Mouse (Mus musculus): ENCODE results near the gene Glis3. TPM values are rescaled to one million over a fixed set of nuclear protein-coding genes. Genes with fewer than 3 reads are reported as not detected.

Gene Glis3
- total and polyA plus RNA-seq, 3 experiments = not detected

DNA sequence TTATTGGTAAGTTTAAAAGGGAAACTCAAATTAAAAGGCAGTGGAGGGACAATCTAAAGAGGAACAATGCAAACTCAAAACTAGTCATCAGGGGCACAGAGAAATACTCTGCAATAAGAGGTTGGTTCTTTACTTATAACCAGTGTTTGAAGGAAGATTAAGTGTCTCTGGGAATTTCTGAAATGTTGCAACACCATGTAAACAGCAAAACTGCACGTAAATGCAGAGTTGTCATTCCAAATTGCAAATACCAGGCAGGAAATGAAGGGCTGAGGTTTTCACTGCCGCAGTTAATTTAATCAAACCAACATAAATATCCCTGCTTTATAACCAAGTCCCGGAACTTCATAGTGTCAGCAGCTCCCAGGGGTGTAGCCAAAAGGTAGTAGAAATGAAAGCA is 342.3 kb downstream of the Glis3 start:
- no peaks in the 10 kb centered on the region for H3K79me2 ChIP-seq (ENCODE audit: control insufficient read depth, insufficient read depth, low read length, poor library complexity)
- no peaks in the 10 kb centered on the region for H3K36me3 ChIP-seq (ENCODE audit: control insufficient read depth in 1 of 2, insufficient read depth in 2 of 2, low read length in 2 of 2)
- TF ChIP-seq CTCF (IDR thresholded peaks at IDR 0.05 in 2 of 3, conservative IDR thresholded peaks at IDR 0.05 in 1 of 3; ENCODE audit: control insufficient read depth in 1 of 3, insufficient read depth in 1 of 3, low read depth in 2 of 3, low read length in 3 of 3, poor library complexity in 1 of 3, severe bottlenecking in 1 of 3) = no peak
- TF ChIP-seq MYC (IDR thresholded peaks at IDR 0.05; ENCODE audit: low read depth, low read length) = no peak
- no peak for TF ChIP-seq ZNF384 (IDR thresholded peaks at IDR 0.05; ENCODE audit: low read depth, low read length)
- TF ChIP-seq ZKSCAN1 (IDR thresholded peaks at IDR 0.05; ENCODE audit: low read depth, low read length) = no peak
- no peak for TF ChIP-seq RCOR1 (IDR thresholded peaks at IDR 0.05; ENCODE audit: low read depth, low read length)
- TF ChIP-seq MXI1 (IDR thresholded peaks at IDR 0.05; ENCODE audit: low read depth, low read length) = no peak
- no peak for TF ChIP-seq TAL1 (IDR thresholded peaks at IDR 0.05; ENCODE audit: low read length)
- TF ChIP-seq NELFE (IDR thresholded peaks at IDR 0.05; ENCODE audit: low read depth, low read length) = no peak
- no peak for TF ChIP-seq ELF1 (IDR thresholded peaks at IDR 0.05; ENCODE audit: low read depth, low read length)
- no peak for TF ChIP-seq CHD1 (IDR thresholded peaks at IDR 0.05; ENCODE audit: low read depth, low read length)
- no peak for TF ChIP-seq MAZ (IDR thresholded peaks at IDR 0.05; ENCODE audit: low read depth, low read length)
- TF ChIP-seq SIN3A (IDR thresholded peaks at IDR 0.05; ENCODE audit: low read length) = no peak
- no peak for TF ChIP-seq SMC3 (IDR thresholded peaks at IDR 0.05; ENCODE audit: low read depth, low read length)
- no peak for TF ChIP-seq KAT2A (conservative IDR thresholded peaks at IDR 0.05; ENCODE audit: low read depth, low read length)
- no peaks in the 10 kb centered on the region for H3K9me3 ChIP-seq (replicated peaks; ENCODE audit: insufficient read depth, low read length)
- no peak for DNase-seq (ENCODE audit: low read depth, low spot score)
- H3K27me3 ChIP-seq (ENCODE audit: control insufficient read depth in 1 of 2, insufficient read depth in 2 of 2, low read length in 2 of 2) = no peaks in the 10 kb centered on the region
- no peaks in the 10 kb centered on the region for H3K4me1 ChIP-seq (ENCODE audit: control insufficient read depth in 1 of 2, insufficient read depth in 2 of 2, low read length in 2 of 2)
- H3K27ac ChIP-seq (ENCODE audit: control insufficient read depth, low read depth, low read length) = no peak overlapping the region
- H3K9ac ChIP-seq (ENCODE audit: control insufficient read depth, low read depth, low read length, poor library complexity, severe bottlenecking) = no peak overlapping the region
- H3K4me3 ChIP-seq (ENCODE audit: control insufficient read depth in 1 of 2, insufficient read depth in 1 of 2, low read depth in 2 of 2, low read length in 2 of 2) = no peak overlapping the region

DNA sequence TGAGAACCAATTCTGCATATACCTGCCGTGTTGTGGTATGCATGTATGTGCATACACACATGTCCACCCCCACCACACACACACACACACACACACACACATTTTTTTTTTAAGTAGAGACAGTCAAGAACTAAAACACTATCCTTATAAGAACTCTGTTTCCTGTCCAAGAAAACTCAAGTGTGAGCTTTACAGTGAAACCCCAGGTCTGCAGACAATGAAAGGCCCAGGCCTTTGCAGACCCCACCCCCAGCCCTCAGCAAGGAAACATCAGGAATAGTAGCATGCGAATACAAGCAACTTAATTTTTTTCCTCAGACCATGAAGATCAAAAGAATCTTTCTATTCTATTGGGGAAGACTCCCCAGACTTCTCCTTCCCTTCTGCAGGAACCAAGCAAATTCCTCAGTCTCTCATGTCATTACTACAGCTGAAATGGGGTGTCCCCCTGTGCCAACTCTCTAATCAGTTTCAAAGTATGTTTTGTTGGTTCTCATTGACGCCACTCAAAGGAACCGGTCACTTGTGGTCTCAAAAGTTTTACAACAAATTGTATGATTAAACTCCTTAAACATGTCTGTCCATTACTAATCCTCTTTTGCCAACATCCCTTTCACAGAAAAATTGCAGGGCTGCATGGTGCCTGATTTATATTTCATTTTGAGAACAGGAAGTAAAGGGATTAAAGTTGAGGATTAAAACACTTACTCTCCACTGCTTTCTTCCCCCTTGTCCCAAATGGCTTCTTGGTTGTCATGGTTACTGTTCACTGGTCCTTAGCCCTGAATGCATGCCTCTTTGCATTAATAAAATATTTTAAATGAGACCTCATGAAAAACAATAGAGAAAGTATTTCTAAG is 343.0 kb downstream of the Glis3 start:
- no peaks in the 10 kb centered on the region for H3K9me3 ChIP-seq (replicated peaks; ENCODE audit: insufficient read depth, low read length)
- no peak overlapping the region for H3K27ac ChIP-seq (ENCODE audit: control insufficient read depth, low read depth, low read length)
- H3K9ac ChIP-seq (ENCODE audit: control insufficient read depth, low read depth, low read length, poor library complexity, severe bottlenecking) = no peak overlapping the region
- H3K27me3 ChIP-seq (ENCODE audit: control insufficient read depth in 1 of 2, insufficient read depth in 2 of 2, low read length in 2 of 2) = no peaks in the 10 kb centered on the region
- H3K79me2 ChIP-seq (ENCODE audit: control insufficient read depth, insufficient read depth, low read length, poor library complexity) = no peaks in the 10 kb centered on the region
- TF ChIP-seq HCFC1 (IDR thresholded peaks at IDR 0.05; ENCODE audit: low read depth, low read length) = no peak
- no peak overlapping the region for H3K4me3 ChIP-seq (ENCODE audit: control insufficient read depth in 1 of 2, insufficient read depth in 1 of 2, low read depth in 2 of 2, low read length in 2 of 2)
- no peaks in the 10 kb centered on the region for H3K4me1 ChIP-seq (ENCODE audit: control insufficient read depth in 1 of 2, insufficient read depth in 2 of 2, low read length in 2 of 2)
- no peak for DNase-seq (ENCODE audit: low read depth, low spot score)
- H3K36me3 ChIP-seq (ENCODE audit: control insufficient read depth in 1 of 2, insufficient read depth in 2 of 2, low read length in 2 of 2) = no peaks in the 10 kb centered on the region

Data from MEL (cell line).